Mouse (Mus musculus): ENCODE measurements around the gene Zfp825.
"Not testable (repeated sequence)": the region's sequence is repeated elsewhere in the genome, so short reads cannot be mapped to it uniquely, and the experiment has no call there.

Zfp825 gene

DNA sequence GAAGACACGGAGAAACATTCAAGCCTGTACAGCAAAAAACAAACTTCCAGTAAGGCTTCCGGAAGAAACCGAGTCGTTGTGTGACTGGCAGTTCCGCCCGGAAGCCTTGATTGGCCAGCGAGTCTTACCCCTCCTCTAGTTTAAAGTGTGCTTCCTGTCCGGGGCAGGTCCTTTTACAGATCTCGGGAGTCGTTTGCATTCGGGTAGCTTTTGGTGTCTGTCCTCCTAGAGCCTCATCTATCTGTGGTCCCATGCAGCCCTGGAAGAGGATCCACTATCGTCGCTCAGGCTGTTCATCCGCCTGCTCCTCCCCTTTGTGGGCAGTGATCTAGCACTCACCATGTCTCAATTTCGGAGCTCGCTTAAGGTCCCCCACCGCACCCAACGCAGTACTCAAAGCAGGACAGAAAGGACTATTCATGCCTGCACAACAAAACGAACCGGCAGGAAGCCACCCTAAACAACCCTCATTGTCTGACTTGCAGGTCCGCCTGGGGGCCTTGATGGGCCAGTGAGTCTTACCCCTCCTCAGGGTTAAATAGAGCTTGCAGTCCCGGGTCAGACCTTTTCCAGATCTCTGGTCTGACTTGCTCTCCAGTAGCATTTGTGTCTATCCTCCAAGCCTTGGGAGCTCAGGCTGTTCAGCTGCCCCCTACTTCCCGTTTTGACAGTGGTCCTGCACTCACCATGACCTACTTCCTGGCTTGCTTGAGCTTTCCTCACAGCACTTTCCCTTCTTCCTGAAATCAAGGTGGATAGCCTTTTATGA, at the start of gene Zfp825:
Zfp825 (minus strand) TSS at position 82 of the 769 bp plus-strand sequence.
- peak; percentile 30 for DNase-seq (ENCODE audit: extremely low spot score, low read depth, low spot score)

DNA sequence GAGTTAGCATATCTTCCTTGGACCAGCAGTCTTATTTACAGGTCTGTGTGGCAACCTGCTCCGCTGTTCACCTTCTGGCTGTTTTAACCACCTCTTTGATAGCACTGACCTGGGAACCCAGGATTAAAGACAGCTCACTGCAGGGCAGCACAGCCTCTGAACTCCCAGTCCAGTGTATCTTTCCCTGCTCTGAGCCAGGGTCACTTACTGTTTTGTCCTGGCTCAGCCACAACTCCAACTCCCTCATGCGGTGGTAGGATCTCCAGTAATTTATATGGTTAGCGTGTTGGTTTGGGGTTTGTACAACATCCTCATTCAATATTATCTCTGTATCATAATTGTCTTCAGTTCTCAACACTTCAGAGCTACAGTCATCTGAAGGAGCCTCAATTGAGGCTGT, 41.6 kb upstream of the Zfp825 start:
- DNase-seq (ENCODE audit: extremely low spot score, low read depth, low spot score): not testable (repeated sequence)

DNA sequence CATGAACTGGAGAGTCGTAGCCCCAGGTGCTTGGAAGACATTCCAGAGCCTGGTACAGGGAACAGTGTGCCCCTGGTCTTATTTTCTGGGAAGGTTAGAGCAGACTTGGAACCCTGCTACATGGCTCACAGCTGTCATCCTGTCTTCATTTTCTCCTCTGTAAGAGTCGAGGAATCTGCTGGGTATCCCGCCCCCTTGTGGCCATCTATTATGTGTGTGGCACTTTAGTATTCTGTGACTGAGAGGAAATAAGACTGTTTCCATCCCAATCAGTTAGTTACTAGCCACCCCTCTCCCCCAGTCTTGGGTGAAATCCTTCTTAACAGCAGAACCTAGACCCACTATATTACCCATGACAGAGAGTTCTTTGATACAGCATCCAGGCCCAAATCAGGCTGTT, 41.1 kb upstream of the Zfp825 start:
- DNase-seq (ENCODE audit: extremely low spot score, low read depth, low spot score): peak; percentile 14

DNA sequence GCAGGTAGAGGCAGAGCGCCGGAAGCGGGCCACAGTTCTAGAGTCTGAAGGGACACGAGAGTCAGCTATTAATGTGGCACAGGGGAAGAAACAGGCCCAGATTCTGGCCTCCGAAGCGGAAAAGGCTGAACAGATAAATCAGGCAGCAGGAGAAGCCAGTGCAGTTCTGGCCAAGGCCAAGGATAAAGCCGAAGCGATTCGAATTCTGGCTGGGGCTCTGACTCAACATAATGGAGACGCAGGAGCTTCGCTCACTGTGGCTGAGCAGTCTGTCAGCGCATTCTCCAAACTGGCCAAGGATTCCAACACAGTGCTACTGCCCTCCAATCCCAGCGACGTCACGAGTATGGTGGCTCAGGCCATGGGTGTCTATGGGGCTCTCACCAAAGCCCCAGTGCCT, 40.3 kb upstream of the Zfp825 start:
- DNase-seq (ENCODE audit: extremely low spot score, low read depth, low spot score): no peak

DNA sequence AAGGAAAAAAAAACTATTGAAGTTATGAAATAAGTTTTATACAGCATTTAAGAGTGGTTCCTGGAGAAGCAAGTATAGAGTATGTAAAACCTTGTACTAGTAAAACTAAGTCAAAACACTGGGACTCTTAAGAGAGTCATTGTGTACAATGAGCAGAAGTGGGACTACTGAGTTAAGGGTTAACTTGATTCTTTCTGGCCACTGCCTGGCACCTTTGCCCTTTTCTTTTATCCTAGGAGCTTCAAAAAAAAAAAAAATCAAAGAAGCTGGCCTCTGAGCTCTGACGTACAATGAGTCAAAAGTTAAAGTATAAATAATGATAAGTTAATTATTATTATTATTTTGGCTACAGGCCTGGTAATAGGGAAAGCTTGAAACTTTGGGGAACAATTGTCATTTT, 37.5 kb upstream of the Zfp825 start:
- not testable (repeated sequence) for DNase-seq (ENCODE audit: extremely low spot score, low read depth, low spot score)

DNA sequence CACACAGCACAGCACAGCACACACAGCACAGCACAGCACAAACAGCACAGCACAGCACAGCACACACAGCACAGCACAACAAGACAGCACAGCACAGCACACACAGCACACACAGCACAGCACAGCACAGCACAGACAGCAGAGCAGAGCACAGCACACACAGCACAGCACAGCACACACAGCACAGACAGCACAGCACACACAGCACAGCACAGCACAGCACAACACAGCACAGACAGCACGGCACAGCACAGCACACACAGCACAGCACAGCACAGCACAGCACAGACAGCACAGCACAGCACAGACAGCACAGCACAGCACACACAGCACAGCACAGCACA, 35.6 kb upstream of the Zfp825 start:
- not testable (repeated sequence) for DNase-seq (ENCODE audit: extremely low spot score, low read depth, low spot score)

DNA sequence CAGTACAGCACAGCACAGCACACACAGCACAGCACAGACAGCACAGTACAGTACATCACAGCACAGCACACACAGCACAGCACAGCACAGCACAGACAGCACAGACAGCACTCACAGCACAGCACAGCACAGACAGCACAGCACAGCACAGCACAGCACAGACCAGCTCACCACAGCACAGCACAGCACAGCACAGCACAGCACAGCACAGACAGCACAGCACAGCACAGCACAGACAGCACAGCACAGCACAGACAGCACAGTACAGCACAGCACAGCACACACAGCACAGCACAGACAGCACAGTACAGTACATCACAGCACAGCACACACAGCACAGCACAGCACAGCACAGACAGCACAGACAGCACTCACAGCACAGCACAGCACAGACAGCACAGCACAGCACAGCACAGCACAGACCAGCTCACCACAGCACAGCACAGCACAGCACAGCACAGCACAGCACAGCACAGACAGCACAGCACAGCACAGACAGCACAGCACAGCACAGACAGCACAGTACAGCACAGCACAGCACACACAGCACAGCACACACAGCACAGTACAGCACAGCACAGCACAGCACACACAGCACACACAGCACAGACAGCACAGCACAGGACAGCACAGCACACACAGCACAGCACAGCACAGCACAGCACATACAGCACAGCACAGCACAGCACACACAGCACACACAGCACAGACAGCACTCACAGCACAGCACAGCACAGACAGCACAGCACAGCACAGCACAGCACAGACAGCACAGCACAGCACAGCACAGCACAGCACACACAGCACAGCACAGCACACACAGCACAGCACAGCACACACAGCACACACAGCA, 35.0 kb upstream of the Zfp825 start:
- DNase-seq (ENCODE audit: extremely low spot score, low read depth, low spot score): not testable (repeated sequence)

DNA sequence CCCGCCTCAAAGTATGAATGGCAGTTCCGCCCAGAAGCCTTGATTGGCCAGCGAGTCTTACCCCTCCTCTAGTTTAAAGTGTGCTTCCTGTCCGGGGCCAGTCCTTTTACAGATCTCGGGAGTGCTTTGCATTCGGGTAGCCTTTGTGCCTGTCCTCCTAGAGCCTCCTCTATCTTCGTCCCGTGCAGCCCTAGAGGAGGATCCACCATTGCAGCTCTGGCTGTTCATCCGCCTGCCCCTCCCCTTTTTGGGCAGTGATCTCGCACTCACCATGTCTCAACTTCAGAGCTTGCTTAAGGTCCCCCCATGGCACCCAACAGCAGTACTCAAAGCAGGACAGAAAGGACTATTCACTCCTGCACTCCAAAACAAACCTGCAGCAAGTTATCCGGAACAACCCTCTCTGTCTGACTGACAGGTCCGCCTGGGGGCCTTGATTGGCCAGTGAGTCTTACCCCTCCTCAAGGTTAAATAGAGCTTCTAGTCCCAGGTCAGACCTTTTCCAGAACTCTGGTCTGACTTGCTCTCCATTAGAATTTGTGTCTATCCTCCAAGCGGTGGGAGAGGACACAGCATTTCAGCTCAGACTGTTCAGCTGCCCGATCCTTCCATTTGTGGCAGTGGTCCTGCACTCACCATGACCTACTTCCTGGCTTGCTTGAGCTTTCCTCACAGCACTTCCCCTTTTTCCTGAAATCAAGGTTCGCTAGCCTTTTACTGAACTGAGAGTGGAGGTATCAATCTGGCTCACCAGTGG, 28.9 kb upstream of the Zfp825 start:
- peak; percentile 12 for DNase-seq (ENCODE audit: extremely low spot score, low read depth, low spot score)

DNA sequence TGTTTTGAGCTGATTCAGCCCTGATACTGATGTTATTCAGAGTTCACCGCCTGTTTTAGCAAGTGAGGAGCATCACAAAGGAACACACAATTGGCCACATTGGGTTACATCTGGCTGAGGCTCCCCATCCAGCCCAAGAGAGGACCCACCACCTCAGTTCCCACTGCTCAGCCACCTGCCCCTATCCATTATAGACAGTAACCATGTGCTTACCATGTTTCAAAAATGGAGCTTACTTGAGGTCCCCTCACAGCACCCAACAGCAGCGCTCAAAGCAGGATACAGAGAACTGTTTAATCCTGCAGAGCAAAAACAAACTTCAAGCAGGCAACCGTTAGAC, 28.3 kb upstream of the Zfp825 start:
- DNase-seq (ENCODE audit: extremely low spot score, low read depth, low spot score): not testable (repeated sequence)

DNA sequence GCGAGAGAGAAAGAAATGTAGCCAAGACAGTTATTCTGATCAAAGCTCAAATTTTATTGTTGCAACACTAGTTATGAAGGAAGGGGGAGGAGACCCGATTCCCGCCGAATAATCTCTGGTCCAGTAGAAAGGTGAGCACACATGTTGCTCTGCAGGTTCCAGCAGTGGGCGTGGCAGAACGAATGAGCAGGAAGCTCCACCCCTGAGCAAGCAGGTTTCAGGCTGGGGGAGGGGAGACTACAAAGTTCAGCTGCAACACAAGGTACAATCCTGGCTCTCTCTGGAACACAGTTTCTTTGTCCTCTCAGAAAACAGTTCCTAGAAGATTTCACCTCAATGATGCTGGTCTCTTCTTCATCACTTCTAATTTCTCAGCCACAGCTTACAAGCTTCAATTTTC, 14.2 kb upstream of the Zfp825 start:
- not testable (repeated sequence) for DNase-seq (ENCODE audit: extremely low spot score, low read depth, low spot score)

DNA sequence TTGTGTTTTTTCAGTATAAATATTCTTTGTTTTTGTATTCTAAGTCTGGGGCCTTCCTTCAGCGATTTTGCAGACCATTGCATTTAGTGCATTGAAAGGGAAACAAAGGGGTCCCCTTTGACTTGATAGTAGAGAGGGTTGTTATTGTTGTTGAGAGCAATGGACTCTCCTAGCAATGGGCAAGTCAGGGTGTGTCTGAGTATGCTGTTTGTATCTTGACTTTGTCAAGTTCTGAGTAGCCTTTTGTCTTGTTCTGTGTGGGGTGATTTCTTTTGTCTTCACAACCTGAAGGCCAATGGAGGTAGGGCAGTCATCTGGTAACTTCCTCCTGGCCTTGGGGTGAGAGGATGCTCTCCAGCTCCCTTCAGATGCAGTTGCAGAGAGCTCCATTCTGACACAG, 9.1 kb upstream of the Zfp825 start:
- DNase-seq (ENCODE audit: extremely low spot score, low read depth, low spot score): not testable (repeated sequence)

DNA sequence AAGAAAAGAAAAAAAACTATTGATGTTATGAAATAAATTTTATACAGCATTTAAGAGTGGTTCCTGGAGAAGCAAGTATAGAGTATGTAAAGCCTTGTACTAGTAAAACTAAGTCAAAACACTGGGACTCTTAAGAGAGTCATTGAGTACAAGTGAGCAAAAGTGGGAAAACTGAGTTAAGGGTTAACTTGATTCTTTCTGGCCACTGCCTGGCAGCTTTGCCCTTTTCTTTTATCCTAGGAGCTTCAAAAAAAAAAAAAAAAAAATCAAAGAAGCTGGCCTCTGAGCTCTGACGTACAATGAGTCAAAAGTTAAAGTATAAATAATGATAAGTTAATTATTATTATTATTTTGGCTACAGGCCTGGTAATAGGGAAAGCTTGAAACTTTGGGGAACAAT, 5.9 kb upstream of the Zfp825 start:
- DNase-seq (ENCODE audit: extremely low spot score, low read depth, low spot score): not testable (repeated sequence)

DNA sequence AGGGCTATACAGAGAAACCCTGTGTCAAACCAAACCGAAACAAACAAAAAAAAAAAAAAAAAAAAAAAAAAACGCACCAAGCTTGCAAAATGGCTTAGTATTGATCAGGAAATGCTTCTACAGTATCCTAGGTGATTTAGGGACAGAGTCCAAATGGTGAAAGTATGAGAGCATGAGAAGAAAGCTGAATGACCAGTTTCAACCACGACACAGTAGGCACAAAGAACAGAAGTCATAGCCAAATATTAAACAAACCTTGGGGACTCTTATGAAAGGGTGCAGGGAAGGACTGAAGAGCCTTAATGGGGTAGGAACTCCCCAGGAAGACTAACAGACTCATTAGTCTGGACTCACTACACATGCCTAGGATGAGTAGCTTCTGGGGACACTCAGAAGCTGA, 9.5 kb downstream of the Zfp825 start:
- not testable (repeated sequence) for DNase-seq (ENCODE audit: extremely low spot score, low read depth, low spot score)

DNA sequence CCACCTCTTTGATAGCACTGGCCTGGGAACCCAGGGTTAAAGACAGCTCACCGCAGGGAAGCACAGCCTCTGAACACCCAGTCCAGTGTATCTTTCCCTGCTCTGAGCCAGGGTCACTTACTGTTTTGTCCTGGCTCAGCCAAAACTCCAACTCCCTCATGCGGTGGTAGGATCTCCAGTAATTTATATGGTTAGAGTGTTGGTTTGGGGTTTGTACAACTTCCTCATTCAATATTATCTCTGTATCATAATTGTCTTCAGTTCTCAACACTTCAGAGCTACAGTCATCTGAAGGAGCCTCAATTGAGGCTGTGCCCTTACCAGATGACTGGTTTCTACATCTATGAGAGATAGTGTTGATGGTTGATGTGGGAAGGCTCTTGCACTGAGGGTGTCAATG, 22.3 kb downstream of the Zfp825 start:
- not testable (repeated sequence) for DNase-seq (ENCODE audit: extremely low spot score, low read depth, low spot score)

DNA sequence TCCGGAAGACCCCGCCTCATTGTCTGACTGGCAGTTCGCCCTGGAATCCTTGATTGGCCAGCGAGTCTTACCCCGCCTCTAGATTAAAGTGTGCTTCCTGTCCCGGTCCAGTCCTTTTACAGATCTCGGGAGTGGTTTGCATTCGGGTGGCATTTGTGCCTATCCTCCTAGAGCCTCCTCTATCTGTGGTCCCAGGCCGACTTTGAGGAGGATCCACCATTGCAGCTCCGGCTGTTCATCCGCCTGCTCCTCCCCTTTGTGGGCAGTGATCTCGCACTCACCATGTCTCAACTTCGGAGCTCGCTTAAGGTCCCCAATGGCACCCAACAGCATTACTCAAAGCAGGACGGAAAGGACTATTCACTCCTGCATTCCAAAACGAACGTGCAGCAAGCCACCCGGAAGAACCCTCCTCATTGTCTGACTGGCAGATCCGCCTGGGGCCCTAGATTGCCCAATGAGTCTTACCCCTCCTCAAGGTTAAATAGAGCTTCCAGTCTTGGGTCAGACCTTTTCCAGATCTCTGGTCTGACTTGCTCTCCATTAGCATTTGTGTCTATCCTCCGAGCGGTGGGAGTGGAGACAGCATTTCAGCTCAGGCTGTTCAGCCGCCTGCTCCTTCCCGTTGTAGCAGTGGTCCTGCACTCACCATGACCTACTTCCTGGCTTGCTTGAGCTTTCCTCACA, 30.9 kb downstream of the Zfp825 start:
- peak; percentile 42 for DNase-seq (ENCODE audit: extremely low spot score, low read depth, low spot score)

DNA sequence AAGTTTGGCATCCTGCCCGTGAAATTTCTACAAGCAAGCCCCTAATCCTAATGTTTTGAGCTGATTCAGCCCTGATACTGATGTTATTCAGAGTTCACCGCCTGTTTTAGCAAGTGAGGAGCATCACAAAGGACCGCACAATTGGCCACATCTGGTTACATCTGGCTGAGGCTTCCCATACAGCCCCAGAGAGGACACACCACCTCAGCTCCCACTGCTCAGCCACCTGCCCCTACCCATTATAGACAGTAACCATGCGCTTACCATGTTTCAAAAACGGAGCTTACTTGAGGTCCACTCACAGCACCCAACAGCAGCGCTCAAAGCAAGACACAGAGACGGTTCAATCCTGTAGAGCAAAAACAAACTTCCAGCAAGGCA, 31.5 kb downstream of the Zfp825 start:
- DNase-seq (ENCODE audit: extremely low spot score, low read depth, low spot score): not testable (repeated sequence)

DNA sequence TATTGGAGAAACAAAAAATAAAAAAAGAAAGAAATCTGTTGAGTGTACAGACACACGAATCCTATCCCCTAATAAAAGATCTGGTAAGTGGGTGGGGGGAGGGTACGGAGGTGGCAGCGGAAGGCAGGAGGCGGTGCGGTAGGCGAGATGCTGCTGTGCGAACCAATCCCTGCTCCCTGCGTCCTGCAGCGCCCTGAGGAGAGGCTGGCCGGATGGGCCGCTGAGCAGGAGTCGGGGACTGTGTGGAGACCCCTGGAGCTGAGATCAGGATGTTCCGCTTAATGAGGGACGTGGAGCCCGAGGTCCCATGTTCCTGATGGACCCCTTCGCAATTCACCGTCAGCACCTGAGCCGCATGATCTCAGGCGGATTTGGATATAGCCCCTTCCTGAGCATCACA, 53.9 kb downstream of the Zfp825 start:
- no peak for DNase-seq (ENCODE audit: extremely low spot score, low read depth, low spot score)
